Mouse (Mus musculus) midbrain, embryonic 11.5 days (tissue): Measurements from ENCODE around the gene Pih1d1. TPM values are rescaled to one million over a fixed set of nuclear protein-coding genes. Genes with fewer than 3 reads are reported as not detected.

Source experiments
- ATAC-seq: fragments of 200-750 bp; cut with Nextera tagmentation; 2 replicates; pipeline ENCODE4 v1.8.0; 2017; ENCODE audit warnings: moderate TSS enrichment, moderate library complexity; ENCODE audit not compliant: low FRiP score
- DNase-seq: peaks from one replicate; pipeline ENCODE4 v3.0.0; 2015; ENCODE audit warnings: low spot score; ENCODE audit errors: missing footprints
- H3K27ac ChIP-seq: fragments of 300-500 bp; sonication (generic); 2 replicates; pipeline ENCODE4 v1.5.1; 2014; ENCODE audit warnings: low read depth, low read length
- H3K27me3 ChIP-seq: fragments of 300-500 bp; sonication (generic); 2 replicates; pipeline ENCODE4 v1.6.1; 2014; ENCODE audit warnings: mild to moderate bottlenecking, low read length, moderate library complexity, mixed read lengths; ENCODE audit not compliant: control insufficient read depth, insufficient read depth
- H3K36me3 ChIP-seq: fragments of 300-500 bp; sonication (generic); 2 replicates; pipeline ENCODE4 v1.6.1; 2014; ENCODE audit warnings: mild to moderate bottlenecking, low read length, moderate library complexity, mixed read lengths; ENCODE audit not compliant: control insufficient read depth, insufficient read depth
- H3K4me1 ChIP-seq: fragments of 300-500 bp; sonication (generic); 2 replicates; pipeline ENCODE4 v1.6.1; 2014; ENCODE audit warnings: low read length; ENCODE audit not compliant: control insufficient read depth, insufficient read depth
- H3K4me2 ChIP-seq: fragments of 300-500 bp; sonication (generic); 2 replicates; pipeline ENCODE4 v1.6.1; 2014; ENCODE audit warnings: mild to moderate bottlenecking, moderate library complexity
- H3K4me3 ChIP-seq: fragments of 300-500 bp; sonication (generic); 2 replicates; pipeline ENCODE4 v1.5.1; 2014; ENCODE audit warnings: low read depth, low read length
- H3K9ac ChIP-seq: fragments of 300-500 bp; sonication (generic); 2 replicates; pipeline ENCODE4 v1.6.1; 2014; ENCODE audit warnings: low read length
- H3K9me3 ChIP-seq: fragments of 300-500 bp; sonication (generic); 2 replicates; pipeline ENCODE4 v1.6.1; 2016; ENCODE audit warnings: low read length; ENCODE audit not compliant: control insufficient read depth
- WGBS: fragments of 180-500 bp; shearing (Covaris S2); extraction: QIAGEN DNeasy Blood & Tissue Kit; methylation state at CpG from one replicate; pipeline ENCODE4 v1.1.7; 2014; 5-methylcytosine and 5-hydroxymethylcytosine counted together
- polyA plus RNA-seq: library from polyadenylated mRNA; unstranded; fragments of >200 nt; fragmentation: Nextera tagmentation; extraction: Ambion mirVana; gene quantifications from 2 replicates; pipeline ENCODE4 v1.2.1, GENCODE M21; 2014

Gene Pih1d1
- polyA plus RNA-seq, 1 experiment from 2014 or later = 105 TPM

DNA sequence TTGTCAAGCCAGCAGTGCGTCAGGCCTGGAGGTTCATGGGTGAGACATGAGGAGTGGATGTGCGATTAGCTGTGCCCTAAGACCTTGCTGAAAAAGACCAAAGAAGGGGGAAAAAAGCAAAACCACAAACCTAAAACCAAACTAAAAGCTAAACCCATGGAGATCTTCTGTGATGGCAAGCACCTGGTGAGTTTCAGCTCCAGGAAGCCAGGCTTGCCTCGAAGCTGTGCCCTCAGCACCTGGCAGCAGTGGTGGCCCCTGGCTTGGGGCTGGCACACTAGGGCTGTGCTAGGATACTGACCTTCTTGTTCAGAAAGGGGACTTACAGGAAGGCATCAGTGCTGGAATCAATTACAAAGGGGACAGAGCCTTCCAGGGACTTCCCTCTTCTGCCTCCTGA, 12.8 kb upstream of the Pih1d1 start:
- Histone ChIP-seq H3K27me3 (no peaks in the 10 kb centered on the region; the same call in 1 of the 2 replicates), H3K9me3 (no peaks in the 10 kb centered on the region), H3K4me3 (no peak overlapping the region), H3K36me3 (no peaks in the 10 kb centered on the region; the same call in 1 of the 2 replicates), H3K27ac (no peak overlapping the region), H3K4me2 (no peak overlapping the region), H3K9ac (no peak overlapping the region), H3K4me1 (no peaks in the 10 kb centered on the region)
- WGBS = 89% methylated on average over 3 of the region's 3 CpGs
- ATAC-seq (no peak), DNase-seq (no peak)

DNA sequence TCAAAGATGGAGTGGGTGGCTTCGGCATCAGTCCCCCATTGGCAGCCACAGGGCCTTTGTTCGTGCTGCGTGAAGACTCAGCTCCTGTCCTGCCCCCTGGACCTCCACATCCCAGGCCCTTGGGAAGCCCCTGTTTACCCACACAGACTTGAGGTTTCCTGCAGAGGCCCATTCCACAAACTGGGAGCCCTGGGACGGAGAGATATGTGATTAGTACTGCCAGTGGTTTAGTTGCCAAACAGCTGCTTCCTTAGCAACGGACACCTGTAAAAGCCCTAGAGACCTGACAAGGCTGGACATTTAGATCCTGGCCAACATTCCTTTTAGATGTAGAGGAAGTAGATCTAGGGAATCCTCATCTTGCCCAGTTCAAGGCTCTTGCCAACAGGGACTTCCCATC, 12.2 kb upstream of the Pih1d1 start:
- Histone ChIP-seq H3K27ac (no peak overlapping the region), H3K4me2 (no peak overlapping the region), H3K4me3 (no peak overlapping the region), H3K27me3 (no peaks in the 10 kb centered on the region; the same call in 1 of the 2 replicates), H3K9me3 (no peaks in the 10 kb centered on the region), H3K36me3 (no peaks in the 10 kb centered on the region; the same call in 1 of the 2 replicates), H3K9ac (no peak overlapping the region), H3K4me1 (no peaks in the 10 kb centered on the region)
- 94% methylated on average over 5 of the region's 5 CpGs for WGBS
- DNase-seq (no peak), ATAC-seq (no peak)

DNA sequence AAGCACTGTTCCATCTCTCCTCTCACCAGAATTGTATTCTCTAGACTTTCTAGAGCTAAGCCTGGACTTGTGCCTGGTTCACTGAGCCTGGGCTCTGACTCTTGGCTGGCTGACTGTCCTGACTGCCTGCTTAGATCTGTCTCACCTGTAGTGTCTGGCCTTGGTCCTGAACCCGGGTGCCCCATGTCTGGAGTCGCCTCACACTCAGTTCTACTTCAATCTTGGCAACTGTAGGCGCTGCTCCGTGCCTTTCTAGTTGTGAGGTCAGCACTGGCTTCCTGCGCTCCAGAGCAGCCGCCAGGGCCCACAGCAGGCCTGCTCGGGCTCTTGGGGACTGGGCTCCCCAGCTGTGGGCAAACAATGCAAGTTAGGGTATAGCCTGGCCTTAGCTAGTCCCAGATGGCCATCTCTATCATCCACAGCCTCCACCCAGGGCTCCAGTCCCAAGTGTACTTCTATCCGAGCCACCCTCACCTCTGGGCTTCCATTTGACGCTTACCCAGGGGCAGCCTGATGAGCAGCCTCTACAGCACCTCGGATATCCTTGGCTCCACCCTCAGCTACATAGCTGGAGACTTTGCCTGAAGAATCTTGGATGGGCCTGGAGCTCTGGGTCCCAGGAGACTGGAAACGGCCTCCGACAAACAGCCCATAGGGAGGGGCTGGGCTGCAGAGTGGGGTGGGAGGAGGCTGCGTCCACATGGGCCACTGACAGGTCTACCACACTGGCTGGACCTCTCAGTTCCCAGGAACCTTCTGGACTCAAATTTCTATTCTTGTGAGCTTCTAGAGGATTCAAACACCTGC, 9.5 kb upstream of the Pih1d1 start:
- no peak overlapping the region for H3K27ac ChIP-seq
- DNase-seq (no peak), ATAC-seq (no peak)
- no peak overlapping the region for H3K9ac ChIP-seq
- H3K4me2 ChIP-seq = no peak overlapping the region
- H3K4me1 ChIP-seq = peaks cover 3% of the 10 kb centered on the region; the same call in 1 of the 2 replicates
- no peaks in the 10 kb centered on the region for H3K27me3 ChIP-seq
- no peak overlapping the region for H3K4me3 ChIP-seq
- 87% methylated on average over 13 of the region's 13 CpGs for WGBS
- H3K9me3 ChIP-seq = no peaks in the 10 kb centered on the region
- H3K36me3 ChIP-seq = no peaks in the 10 kb centered on the region; the same call in 1 of the 2 replicates

- no peaks in the 10 kb centered on the region; the same call in 1 of the 2 replicates for H3K36me3 ChIP-seq
- H3K4me2 ChIP-seq = no peak overlapping the region
- DNase-seq (no peak), ATAC-seq (no peak)
- H3K9me3 ChIP-seq = no peaks in the 10 kb centered on the region
- 95% methylated on average over 8 of the region's 8 CpGs for WGBS
- no peak overlapping the region for H3K4me3 ChIP-seq
- H3K4me1 ChIP-seq = peaks cover 3% of the 10 kb centered on the region; the same call in 1 of the 2 replicates
- no peaks in the 10 kb centered on the region for H3K27me3 ChIP-seq
- H3K9ac ChIP-seq = no peak overlapping the region
- no peak overlapping the region for H3K27ac ChIP-seq
Observed at GRCm38 (mm10) chr7:45145460-45145859, 8.6 kb upstream of the Pih1d1 start.

- H3K27me3 ChIP-seq = no peaks in the 10 kb centered on the region
- no peak overlapping the region for H3K4me2 ChIP-seq
- WGBS = 94% methylated on average over 11 of the region's 11 CpGs
- H3K9me3 ChIP-seq = no peaks in the 10 kb centered on the region
- no peak overlapping the region for H3K4me3 ChIP-seq
- H3K4me1 ChIP-seq = peaks cover 3% of the 10 kb centered on the region; the same call in 1 of the 2 replicates
- no peaks in the 10 kb centered on the region; the same call in 1 of the 2 replicates for H3K36me3 ChIP-seq
- no peak overlapping the region for H3K9ac ChIP-seq
- no peak for DNase-seq
- no peak for ATAC-seq
- H3K27ac ChIP-seq = no peak overlapping the region
Observed at GRCm38 (mm10) chr7:45147267-45147666, 6.8 kb upstream of the Pih1d1 start.

DNA sequence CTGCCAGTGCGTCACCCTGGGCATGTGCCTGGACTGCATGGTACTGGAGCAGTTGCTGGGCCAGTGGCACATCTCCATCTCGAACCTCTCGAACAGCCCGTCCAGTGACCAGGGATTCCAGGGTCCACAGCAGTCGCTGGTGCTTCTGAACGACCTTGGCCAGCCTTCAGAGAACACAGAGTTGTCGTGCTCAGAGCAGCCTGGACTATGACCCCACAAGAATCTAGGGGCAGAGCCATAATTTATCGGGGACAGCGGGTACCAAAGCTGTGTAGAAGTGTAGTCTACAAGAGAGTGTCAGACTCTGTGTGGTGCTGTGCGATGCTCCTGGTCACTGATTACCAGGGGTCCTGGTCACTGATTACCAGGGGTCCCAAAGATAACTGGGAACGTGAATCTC, 6.2 kb upstream of the Pih1d1 start:
- 94% methylated on average over 11 of the region's 11 CpGs for WGBS
- no peak overlapping the region for H3K27ac ChIP-seq
- H3K4me1 ChIP-seq = peaks cover 3% of the 10 kb centered on the region; the same call in 1 of the 2 replicates
- no peaks in the 10 kb centered on the region; the same call in 1 of the 2 replicates for H3K36me3 ChIP-seq
- DNase-seq (no peak), ATAC-seq (no peak)
- H3K27me3 ChIP-seq = no peaks in the 10 kb centered on the region
- no peak overlapping the region for H3K4me2 ChIP-seq
- H3K9ac ChIP-seq = no peak overlapping the region
- H3K4me3 ChIP-seq = no peak overlapping the region
- no peaks in the 10 kb centered on the region for H3K9me3 ChIP-seq

- Histone ChIP-seq H3K9ac (no peak overlapping the region), H3K27me3 (no peaks in the 10 kb centered on the region), H3K9me3 (no peaks in the 10 kb centered on the region), H3K4me3 (no peak overlapping the region), H3K36me3 (no peaks in the 10 kb centered on the region; the same call in 1 of the 2 replicates), H3K4me1 (peaks cover 8% of the 10 kb centered on the region), H3K27ac (no peak overlapping the region), H3K4me2 (no peak overlapping the region)
- no peak for ATAC-seq
- DNase-seq = no peak
- WGBS = 69% methylated on average over 4 of the region's 4 CpGs
Observed at GRCm38 (mm10) chr7:45148534-45149098, 5.5 kb upstream of the Pih1d1 start.

DNA sequence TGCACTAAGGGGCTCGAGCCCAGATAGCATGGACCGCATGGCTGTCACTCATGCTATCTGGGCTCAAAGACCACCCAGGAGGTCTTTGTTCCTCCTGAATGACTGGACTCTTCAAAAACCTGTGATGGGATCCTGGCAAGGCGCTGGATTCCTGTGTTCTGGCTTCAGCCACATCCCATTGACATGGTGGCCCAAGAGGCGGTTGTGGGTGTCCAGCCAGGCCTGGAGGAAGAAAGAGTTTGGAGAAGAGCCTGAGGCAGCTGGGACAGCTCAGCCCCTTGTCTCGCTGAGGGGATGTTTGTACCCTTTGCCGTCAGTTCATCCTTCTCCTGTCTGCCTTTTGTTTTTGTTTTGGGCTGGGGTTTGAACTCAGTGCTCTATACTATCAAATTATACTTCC, 4.6 kb upstream of the Pih1d1 start:
- Histone ChIP-seq H3K27me3 (no peaks in the 10 kb centered on the region), H3K9me3 (no peaks in the 10 kb centered on the region), H3K27ac (no peak overlapping the region), H3K4me2 (no peak overlapping the region), H3K4me1 (peaks cover 9% of the 10 kb centered on the region), H3K9ac (no peak overlapping the region), H3K4me3 (no peak overlapping the region), H3K36me3 (no peaks in the 10 kb centered on the region; the same call in 1 of the 2 replicates)
- DNase-seq (no peak), ATAC-seq (no peak)
- WGBS = 26% methylated on average over 6 of the region's 6 CpGs

DNA sequence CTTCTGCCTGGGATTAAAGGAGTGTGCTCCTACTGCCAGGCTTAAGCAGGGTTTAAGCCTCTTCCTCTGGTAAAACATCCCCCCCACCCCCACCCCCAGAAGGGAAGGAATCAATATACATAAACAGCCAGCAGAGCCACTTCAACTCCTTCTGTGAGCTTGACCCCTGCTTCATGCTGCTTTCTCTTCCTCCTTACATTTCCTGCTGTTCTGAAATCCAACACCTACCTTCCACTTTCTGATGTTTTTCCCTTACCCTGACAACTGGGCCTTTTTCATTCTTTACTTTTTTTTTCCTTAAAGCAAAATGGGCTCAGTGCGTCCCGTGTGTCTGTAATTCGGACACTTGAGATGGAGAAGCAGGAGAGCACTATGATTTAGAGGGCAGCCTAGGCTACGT, 3.8 kb upstream of the Pih1d1 start:
- Histone ChIP-seq H3K4me1 (peaks cover 11% of the 10 kb centered on the region), H3K4me3 (no peak overlapping the region), H3K4me2 (no peak overlapping the region), H3K9ac (no peak overlapping the region), H3K27ac (no peak overlapping the region), H3K9me3 (no peaks in the 10 kb centered on the region), H3K36me3 (no peaks in the 10 kb centered on the region), H3K27me3 (no peaks in the 10 kb centered on the region)
- ATAC-seq = no peak
- no peak for DNase-seq
- 58% methylated on average over 4 of the region's 4 CpGs for WGBS
